Mouse (Mus musculus): ENCODE results near the gene Tsn. TPM values are rescaled to one million over a fixed set of nuclear protein-coding genes. Genes with fewer than 3 reads are reported as not detected.

Tsn gene
- polyA plus RNA-seq, 1 experiment from 2014 or later: 386 TPM

DNA sequence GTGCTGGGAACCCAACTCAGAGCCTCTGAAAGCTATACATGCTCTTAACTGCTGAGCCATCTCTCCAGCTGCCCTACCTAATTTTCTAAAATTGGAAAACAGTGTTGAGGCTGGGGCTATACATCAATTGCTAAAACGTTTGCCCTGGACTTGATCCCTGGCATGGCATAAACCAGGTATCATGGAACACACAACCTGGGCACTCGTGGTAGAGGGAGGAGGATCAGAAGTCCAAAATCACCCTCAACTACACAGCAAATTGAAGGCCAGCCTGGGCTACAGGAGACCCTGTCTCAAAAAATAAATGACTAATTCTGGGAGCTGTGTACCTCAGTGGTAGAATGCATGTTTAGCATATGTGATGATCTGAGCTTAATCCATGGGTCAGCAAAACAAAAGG, 13.8 kb downstream of the Tsn start:
- WGBS: 93% methylated on average over 2 of the region's 2 CpGs
- H3K4me3 ChIP-seq: no peak overlapping the region

DNA sequence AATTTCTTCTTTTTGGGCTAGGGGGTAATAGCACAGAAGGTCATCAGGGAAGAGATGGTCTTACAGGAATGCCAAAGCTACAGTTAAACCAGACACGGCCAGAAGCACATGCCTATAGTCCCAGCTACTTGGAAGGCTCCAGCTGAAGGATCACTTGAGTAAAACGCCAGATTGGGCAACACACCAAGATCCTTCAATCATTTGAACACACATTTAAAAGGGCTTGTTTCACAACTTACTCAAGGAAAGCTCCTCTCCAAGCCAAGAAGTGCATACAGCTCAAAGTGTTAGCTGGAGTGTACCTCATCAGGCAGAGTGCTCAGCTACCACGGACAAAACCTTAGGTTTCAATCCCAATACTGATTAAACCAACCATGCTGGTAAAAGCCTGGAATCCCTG, 14.9 kb downstream of the Tsn start:
- H3K27me3 ChIP-seq (replicated peaks): no peaks in the 10 kb centered on the region
- H3K9ac ChIP-seq: no peak overlapping the region
- H3K36me3 ChIP-seq: peaks cover 64% of the 10 kb centered on the region
- no peak overlapping the region for H3K27ac ChIP-seq
- WGBS: 89% methylated on average over 3 of the region's 3 CpGs
- no peaks in the 10 kb centered on the region for H3K9me3 ChIP-seq
- H3K4me3 ChIP-seq: no peak overlapping the region
- ATAC-seq (ENCODE audit: low FRiP score, low read depth): no peak
- no peaks in the 10 kb centered on the region for H3K4me1 ChIP-seq
- no peak overlapping the region for H3K4me2 ChIP-seq (replicated peaks)

More for the DNA sequence above, 13.8 kb downstream of the Tsn start:
- no peaks in the 10 kb centered on the region for H3K27me3 ChIP-seq (replicated peaks)
- H3K27ac ChIP-seq: no peak overlapping the region
- H3K36me3 ChIP-seq: peaks cover 74% of the 10 kb centered on the region
- H3K9ac ChIP-seq: no peak overlapping the region
- no peaks in the 10 kb centered on the region for H3K4me1 ChIP-seq
- H3K4me2 ChIP-seq (replicated peaks): no peak overlapping the region
- ATAC-seq (ENCODE audit: low FRiP score, low read depth): no peak
- no peaks in the 10 kb centered on the region for H3K9me3 ChIP-seq

DNA sequence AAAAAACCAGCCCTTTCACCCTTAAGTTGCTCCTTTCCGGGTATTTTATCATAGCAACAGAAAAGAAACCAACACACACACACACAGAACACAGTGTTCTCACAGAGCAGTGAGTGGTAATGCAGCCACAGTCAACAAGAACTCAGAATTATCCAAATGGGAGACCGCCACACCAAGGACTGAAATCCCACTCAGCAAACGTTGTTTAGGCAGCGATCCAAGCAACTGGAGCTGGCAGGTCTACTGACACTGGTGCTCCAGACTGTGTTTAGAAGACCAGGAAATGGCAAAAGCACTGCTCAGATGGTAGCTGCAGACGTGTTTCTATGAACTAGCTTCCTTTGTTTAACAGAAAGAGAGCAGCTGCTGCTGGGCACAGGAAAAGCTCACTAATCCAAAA, 16.7 kb downstream of the Tsn start:
- no peaks in the 10 kb centered on the region for H3K9me3 ChIP-seq
- ATAC-seq (ENCODE audit: low FRiP score, low read depth): no peak
- H3K4me1 ChIP-seq: no peaks in the 10 kb centered on the region
- no peak overlapping the region for H3K4me2 ChIP-seq (replicated peaks)
- H3K36me3 ChIP-seq: peaks cover 48% of the 10 kb centered on the region
- 79% methylated on average over 5 of the region's 5 CpGs for WGBS
- H3K4me3 ChIP-seq: no peak overlapping the region
- no peak overlapping the region for H3K9ac ChIP-seq
- no peaks in the 10 kb centered on the region for H3K27me3 ChIP-seq (replicated peaks)
- H3K27ac ChIP-seq: no peak overlapping the region

DNA sequence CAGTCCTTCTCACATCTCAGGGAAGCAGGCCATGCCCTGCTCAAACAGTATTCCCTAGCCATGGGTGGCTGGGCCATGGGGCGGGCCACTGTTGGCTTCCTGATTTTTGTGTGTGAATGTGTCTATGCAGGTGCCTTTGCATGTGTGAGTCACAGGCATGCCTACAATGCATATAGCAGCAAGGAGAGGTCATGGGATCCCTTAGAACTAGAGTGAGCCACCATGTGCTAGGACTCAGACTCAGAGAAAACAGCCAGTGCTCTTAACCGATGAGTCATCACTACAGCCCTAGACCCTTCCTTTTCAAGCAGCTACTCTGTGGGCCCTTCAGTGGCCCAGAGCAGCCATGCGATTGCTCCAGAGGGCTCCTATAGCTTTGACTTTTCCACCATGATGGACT, 17.3 kb downstream of the Tsn start:
- Histone ChIP-seq H3K9ac (no peak overlapping the region), H3K4me1 (no peaks in the 10 kb centered on the region), H3K9me3 (no peaks in the 10 kb centered on the region), H3K36me3 (peaks cover 42% of the 10 kb centered on the region), H3K4me3 (no peak overlapping the region), H3K27ac (no peak overlapping the region), H3K27me3 (replicated peaks) (no peaks in the 10 kb centered on the region), H3K4me2 (replicated peaks) (no peak overlapping the region)
- no peak for ATAC-seq (ENCODE audit: low FRiP score, low read depth)
- WGBS: 92% methylated on average over 3 of the region's 3 CpGs

DNA sequence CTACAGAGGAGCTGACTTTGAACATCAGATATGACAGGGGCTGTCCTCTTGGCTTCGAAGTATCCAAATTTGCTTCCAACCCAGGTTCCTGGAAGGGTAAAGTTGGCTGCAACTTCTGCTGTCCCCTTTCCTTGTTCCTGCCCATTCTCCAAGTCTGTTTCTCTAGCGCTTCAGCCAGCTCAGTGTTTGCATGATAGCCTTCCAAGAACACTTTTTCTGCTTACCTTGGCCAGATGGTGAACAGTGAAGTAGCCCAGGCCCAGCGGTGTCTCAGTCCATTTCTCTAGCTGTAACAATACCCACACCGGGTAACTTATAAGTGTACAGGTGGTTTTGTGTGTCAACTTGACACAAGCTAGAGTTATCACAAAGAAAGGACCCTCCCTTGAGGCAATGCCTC, 19.2 kb downstream of the Tsn start:
- no peak overlapping the region for H3K27ac ChIP-seq
- peaks cover 24% of the 10 kb centered on the region; the same call in 1 of the 2 replicates for H3K36me3 ChIP-seq
- no peak overlapping the region for H3K9ac ChIP-seq
- H3K4me3 ChIP-seq: no peak overlapping the region
- no peak overlapping the region for H3K4me2 ChIP-seq (replicated peaks)
- H3K4me1 ChIP-seq: no peaks in the 10 kb centered on the region
- no peaks in the 10 kb centered on the region for H3K9me3 ChIP-seq
- WGBS: 83% methylated on average over 4 of the region's 4 CpGs
- H3K27me3 ChIP-seq (replicated peaks): no peaks in the 10 kb centered on the region
- no peak for ATAC-seq (ENCODE audit: low FRiP score, low read depth)

DNA sequence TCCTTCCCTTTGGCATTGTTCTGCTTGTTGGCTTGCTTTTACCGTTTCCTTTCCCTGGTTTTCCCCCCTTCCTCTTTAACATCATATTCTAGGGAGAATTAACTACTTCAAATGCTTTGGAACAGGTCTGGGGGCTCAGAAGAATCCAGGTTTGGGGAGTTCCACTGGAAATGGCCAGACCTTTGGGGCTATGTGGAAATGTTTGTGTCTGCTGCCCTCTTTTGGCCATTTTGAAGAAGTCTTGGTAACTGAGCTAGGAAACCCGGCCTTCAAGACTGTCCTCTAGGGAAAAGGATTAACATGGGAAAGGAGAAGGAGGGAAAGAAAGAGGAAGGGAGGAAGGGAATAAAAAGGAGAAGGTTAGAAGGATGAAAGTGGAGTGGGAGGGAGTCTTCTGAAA, 36.4 kb downstream of the Tsn start:
- Histone ChIP-seq H3K4me2 (replicated peaks) (no peak overlapping the region), H3K27me3 (replicated peaks) (no peaks in the 10 kb centered on the region), H3K9ac (no peak overlapping the region), H3K9me3 (no peaks in the 10 kb centered on the region), H3K27ac (no peak overlapping the region), H3K4me1 (no peaks in the 10 kb centered on the region), H3K36me3 (no peaks in the 10 kb centered on the region), H3K4me3 (no peak overlapping the region)
- no peak for ATAC-seq (ENCODE audit: low FRiP score, low read depth)
- WGBS: 16% methylated on average over 2 of the region's 2 CpGs

DNA sequence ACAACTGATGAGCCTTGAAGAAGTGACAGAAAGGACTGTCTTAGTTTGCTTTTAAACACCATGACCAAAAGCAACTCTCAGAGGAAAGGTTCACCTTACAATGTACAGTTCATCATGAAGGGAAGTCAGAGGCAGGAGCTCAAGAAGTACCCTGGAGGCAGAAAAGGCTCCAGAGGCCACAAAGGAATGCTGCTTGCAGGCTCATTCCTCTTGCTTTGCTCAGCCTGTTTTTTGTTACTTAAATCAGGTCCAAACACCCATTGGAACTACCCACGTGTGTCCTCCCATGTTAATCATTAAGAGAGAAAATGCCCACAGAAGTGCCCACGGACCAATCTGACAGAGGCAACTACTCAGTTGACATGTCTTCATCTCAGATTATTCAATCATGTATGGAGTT, 59.6 kb downstream of the Tsn start:
- Histone ChIP-seq H3K4me1 (no peaks in the 10 kb centered on the region), H3K9ac (no peak overlapping the region), H3K4me3 (no peak overlapping the region), H3K27ac (no peak overlapping the region), H3K4me2 (replicated peaks) (no peak overlapping the region), H3K36me3 (no peaks in the 10 kb centered on the region), H3K9me3 (no peaks in the 10 kb centered on the region), H3K27me3 (replicated peaks) (no peaks in the 10 kb centered on the region)
- ATAC-seq (ENCODE audit: low FRiP score, low read depth): no peak
- WGBS: 54% methylated on average over 2 of the region's 2 CpGs

Other genes starting within 250 kb of the Tsn start
- 0.52 and 0.58 TPM in 2 replicates for gene Gm29106, start 135.2 kb downstream of the Tsn start, polyA plus RNA-seq (2016; fragmentation: Nextera tagmentation; extraction: Ambion mirVana)
- 75.1 and 79.2 TPM in 2 replicates for gene Nifk, start 10.1 kb upstream of the Tsn start, polyA plus RNA-seq (2016; fragmentation: Nextera tagmentation; extraction: Ambion mirVana)
- gene Clasp1, start 77.3 kb upstream of the Tsn start, polyA plus RNA-seq (2016; fragmentation: Nextera tagmentation; extraction: Ambion mirVana): 128 and 132 TPM in 2 replicates

Data from neural tube, embryonic 12.5 days (tissue).